Mouse (Mus musculus) testis, adult 2 months (tissue): Measurements from ENCODE around the gene Optn.

ENCODE experiments used
- CTCF ChIP-seq: fragments of 200-500 bp; IDR thresholded peaks from 2 replicates; pipeline ENCODE4 v1.5.1; 2012; ENCODE audit warnings: low read depth, mild to moderate bottlenecking, inconsistent platforms, low read length, moderate library complexity; ENCODE audit not compliant: control insufficient read depth, insufficient read depth, insufficient replicate concordance
- POLR2A ChIP-seq: fragments of 200-500 bp; IDR thresholded peaks from 2 replicates; pipeline ENCODE4 v1.6.1; 2012; ENCODE audit warnings: low read depth, mild to moderate bottlenecking, inconsistent platforms, low read length, moderate library complexity; ENCODE audit not compliant: control insufficient read depth

DNA sequence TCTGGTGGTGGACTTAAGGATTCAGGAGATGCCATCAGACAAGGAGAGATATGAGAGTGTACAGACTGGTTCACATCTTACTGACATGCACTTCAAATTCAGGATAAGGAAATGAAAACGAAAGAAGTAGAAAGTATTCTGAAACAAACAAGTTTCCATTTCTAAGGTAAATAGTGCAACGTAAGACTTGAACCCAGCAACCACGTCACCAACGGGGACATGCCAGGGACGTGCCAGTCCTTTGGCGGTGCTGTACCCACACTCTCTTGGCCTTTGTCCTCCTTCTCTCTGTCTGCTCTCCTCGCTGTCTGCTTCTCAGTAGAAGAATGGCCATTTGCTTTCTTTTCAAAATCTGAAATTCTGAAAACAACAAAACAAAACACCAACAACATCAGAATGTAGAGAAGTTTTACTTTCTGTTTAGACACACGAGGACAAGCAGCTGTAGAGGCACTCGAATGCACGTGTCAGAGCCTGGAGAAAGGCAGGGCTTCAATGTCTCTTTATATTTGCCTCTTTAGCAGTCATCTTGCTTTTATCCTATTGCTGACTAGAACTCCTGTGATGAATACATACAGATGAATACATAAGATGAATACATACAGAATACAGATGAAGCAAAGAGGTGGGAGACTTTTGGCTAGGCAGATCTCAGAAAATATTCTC, 27.3 kb downstream of the Optn start:
- TF ChIP-seq CTCF (no peak), POLR2A (no peak)
